Mouse (Mus musculus): ENCODE results near the gene Olfr787. TPM values are rescaled to one million over a fixed set of nuclear protein-coding genes. Genes with fewer than 3 reads are reported as not detected.

Gene Olfr787
- not detected in 2 replicates for polyA plus RNA-seq (2014; fragmentation: Nextera tagmentation; extraction: Ambion mirVana)

GRCm38 (mm10) chr10:129461562-129461961 lies at the start of gene Olfr787:
Gene Olfr787, plus strand, starts transcription at chr10:129461862.
- no peak for DNase-seq
- H3K36me3 ChIP-seq (ENCODE audit: insufficient read depth): no peaks in the 10 kb centered on the region
- no peak within 1 kb of the TSS for H3K4me3 ChIP-seq (ENCODE audit: low read depth, low read length)
- TF ChIP-seq CTCF (IDR thresholded peaks at IDR 0.05; ENCODE audit: low read depth): no peak
- H3K4me2 ChIP-seq: no peak within 1 kb of the TSS
- no peaks in the 10 kb centered on the region for H3K4me1 ChIP-seq (ENCODE audit: insufficient read depth)
- H3K9me3 ChIP-seq (ENCODE audit: low read depth, low read length): no peaks in the 10 kb centered on the region
- H3K9ac ChIP-seq: no peak within 1 kb of the TSS
- no peak for ATAC-seq (ENCODE audit: insufficient read depth)
- no peaks in the 10 kb centered on the region for H3K27me3 ChIP-seq (ENCODE audit: insufficient read depth, low read length)
- 79% methylated on average over 3 of the region's 3 CpGs for WGBS
- no peak within 1 kb of the TSS for H3K27ac ChIP-seq (ENCODE audit: low read depth)

- H3K4me3 ChIP-seq (ENCODE audit: low read depth, low read length): no peak within 1 kb of the TSS
- H3K36me3 ChIP-seq (ENCODE audit: insufficient read depth): no peaks in the 10 kb centered on the region
- H3K4me2 ChIP-seq: no peak within 1 kb of the TSS
- no peak within 1 kb of the TSS for H3K27ac ChIP-seq (ENCODE audit: low read depth)
- H3K9ac ChIP-seq: no peak within 1 kb of the TSS
- no peaks in the 10 kb centered on the region for H3K27me3 ChIP-seq (ENCODE audit: insufficient read depth, low read length)
- no peak for TF ChIP-seq CTCF (IDR thresholded peaks at IDR 0.05; ENCODE audit: low read depth)
- ATAC-seq (ENCODE audit: insufficient read depth) (no peak), DNase-seq (no peak)
- H3K9me3 ChIP-seq (ENCODE audit: low read depth, low read length): no peaks in the 10 kb centered on the region
- H3K4me1 ChIP-seq (ENCODE audit: insufficient read depth): no peaks in the 10 kb centered on the region
These were observed 34.7 kb upstream of the Olfr787 start, which contains the start of gene Olfr786 for GRCm38 (mm10) chr10:129427006-129427405. Gene Olfr786, plus strand, starts transcription at chr10:129427306.

- no peak for TF ChIP-seq CTCF (IDR thresholded peaks at IDR 0.05; ENCODE audit: low read depth)
- DNase-seq (no peak), ATAC-seq (ENCODE audit: insufficient read depth) (no peak)
- H3K27me3 ChIP-seq (ENCODE audit: insufficient read depth, low read length): no peaks in the 10 kb centered on the region
- H3K9me3 ChIP-seq (ENCODE audit: low read depth, low read length): no peaks in the 10 kb centered on the region
- H3K27ac ChIP-seq (ENCODE audit: low read depth): no peak within 1 kb of the TSS
- no peak within 1 kb of the TSS for H3K9ac ChIP-seq
- H3K36me3 ChIP-seq (ENCODE audit: insufficient read depth): no peaks in the 10 kb centered on the region
- H3K4me3 ChIP-seq (ENCODE audit: low read depth, low read length): no peak within 1 kb of the TSS
- no peaks in the 10 kb centered on the region for H3K4me1 ChIP-seq (ENCODE audit: insufficient read depth)
- no peak within 1 kb of the TSS for H3K4me2 ChIP-seq
These were observed 9.0 kb downstream of the Olfr787 start, which contains the start of gene Olfr788 for GRCm38 (mm10) chr10:129470698-129471097. Gene Olfr788, plus strand, starts transcription at chr10:129470998.

GRCm38 (mm10) chr10:129473256-129473655 lies 11.6 kb downstream of the Olfr787 start:
- H3K27ac ChIP-seq (ENCODE audit: low read depth): no peak overlapping the region
- 56% methylated on average over 2 of the region's 2 CpGs for WGBS
- H3K27me3 ChIP-seq (ENCODE audit: insufficient read depth, low read length): no peaks in the 10 kb centered on the region
- H3K4me3 ChIP-seq (ENCODE audit: low read depth, low read length): no peak overlapping the region
- H3K9ac ChIP-seq: no peak overlapping the region
- DNase-seq (no peak), ATAC-seq (ENCODE audit: insufficient read depth) (no peak)
- no peaks in the 10 kb centered on the region for H3K4me1 ChIP-seq (ENCODE audit: insufficient read depth)
- no peaks in the 10 kb centered on the region for H3K9me3 ChIP-seq (ENCODE audit: low read depth, low read length)
- H3K36me3 ChIP-seq (ENCODE audit: insufficient read depth): no peaks in the 10 kb centered on the region
- no peak overlapping the region for H3K4me2 ChIP-seq
- TF ChIP-seq CTCF (IDR thresholded peaks at IDR 0.05; ENCODE audit: low read depth): no peak

GRCm38 (mm10) chr10:129473723-129474122 lies 12.1 kb downstream of the Olfr787 start:
- ATAC-seq (ENCODE audit: insufficient read depth) (no peak), DNase-seq (no peak)
- no peak for TF ChIP-seq CTCF (IDR thresholded peaks at IDR 0.05; ENCODE audit: low read depth)
- Histone ChIP-seq H3K4me2 (no peak overlapping the region), H3K4me3 (ENCODE audit: low read depth, low read length) (no peak overlapping the region), H3K27ac (ENCODE audit: low read depth) (no peak overlapping the region), H3K36me3 (ENCODE audit: insufficient read depth) (no peaks in the 10 kb centered on the region), H3K27me3 (ENCODE audit: insufficient read depth, low read length) (no peaks in the 10 kb centered on the region), H3K4me1 (ENCODE audit: insufficient read depth) (no peaks in the 10 kb centered on the region), H3K9me3 (ENCODE audit: low read depth, low read length) (no peaks in the 10 kb centered on the region), H3K9ac (no peak overlapping the region)

GRCm38 (mm10) chr10:129484452-129484851 lies 22.8 kb downstream of the Olfr787 start, which contains the start of gene Olfr789:
Gene Olfr789, plus strand, starts transcription at chr10:129484752.
- Histone ChIP-seq H3K4me3 (ENCODE audit: low read depth, low read length) (no peak within 1 kb of the TSS), H3K4me1 (ENCODE audit: insufficient read depth) (no peaks in the 10 kb centered on the region), H3K9me3 (ENCODE audit: low read depth, low read length) (no peaks in the 10 kb centered on the region), H3K27ac (ENCODE audit: low read depth) (no peak within 1 kb of the TSS), H3K4me2 (no peak within 1 kb of the TSS), H3K36me3 (ENCODE audit: insufficient read depth) (no peaks in the 10 kb centered on the region), H3K27me3 (ENCODE audit: insufficient read depth, low read length) (no peaks in the 10 kb centered on the region), H3K9ac (no peak within 1 kb of the TSS)
- no peak for TF ChIP-seq CTCF (IDR thresholded peaks at IDR 0.05; ENCODE audit: low read depth)
- no peak for ATAC-seq (ENCODE audit: insufficient read depth)
- DNase-seq: no peak
- WGBS: 30% methylated on average over 2 of the region's 2 CpGs

- no peak overlapping the region for H3K4me3 ChIP-seq (ENCODE audit: low read depth, low read length)
- WGBS: 71% methylated on average over 2 of the region's 2 CpGs
- DNase-seq (no peak), ATAC-seq (ENCODE audit: insufficient read depth) (no peak)
- H3K36me3 ChIP-seq (ENCODE audit: insufficient read depth): no peaks in the 10 kb centered on the region
- no peak for TF ChIP-seq CTCF (IDR thresholded peaks at IDR 0.05; ENCODE audit: low read depth)
- no peak overlapping the region for H3K4me2 ChIP-seq
- no peak overlapping the region for H3K9ac ChIP-seq
- no peaks in the 10 kb centered on the region for H3K27me3 ChIP-seq (ENCODE audit: insufficient read depth, low read length)
- H3K27ac ChIP-seq (ENCODE audit: low read depth): no peak overlapping the region
- H3K4me1 ChIP-seq (ENCODE audit: insufficient read depth): no peaks in the 10 kb centered on the region
- no peaks in the 10 kb centered on the region for H3K9me3 ChIP-seq (ENCODE audit: low read depth, low read length)
These were observed 28.4 kb downstream of the Olfr787 start for GRCm38 (mm10) chr10:129490101-129490500.

- H3K4me1 ChIP-seq (ENCODE audit: insufficient read depth): no peaks in the 10 kb centered on the region
- no peak within 1 kb of the TSS for H3K27ac ChIP-seq (ENCODE audit: low read depth)
- no peak within 1 kb of the TSS for H3K4me2 ChIP-seq
- H3K4me3 ChIP-seq (ENCODE audit: low read depth, low read length): no peak within 1 kb of the TSS
- H3K36me3 ChIP-seq (ENCODE audit: insufficient read depth): no peaks in the 10 kb centered on the region
- H3K9me3 ChIP-seq (ENCODE audit: low read depth, low read length): no peaks in the 10 kb centered on the region
- TF ChIP-seq CTCF (IDR thresholded peaks at IDR 0.05; ENCODE audit: low read depth): no peak
- H3K9ac ChIP-seq: no peak within 1 kb of the TSS
- ATAC-seq (ENCODE audit: insufficient read depth) (no peak), DNase-seq (no peak)
- no peaks in the 10 kb centered on the region for H3K27me3 ChIP-seq (ENCODE audit: insufficient read depth, low read length)
These were observed 36.5 kb downstream of the Olfr787 start, which contains the start of gene Olfr790 for GRCm38 (mm10) chr10:129498192-129498591. Gene Olfr790, plus strand, starts transcription at chr10:129498492.

Other genes with a start within 250 kb of the Olfr787 start
- not detected in 2 replicates for gene Olfr774, start 225.7 kb upstream of the Olfr787 start, polyA plus RNA-seq (2014; fragmentation: Nextera tagmentation; extraction: Ambion mirVana)
- gene Olfr775, start 213.4 kb upstream of the Olfr787 start, polyA plus RNA-seq (2014; fragmentation: Nextera tagmentation; extraction: Ambion mirVana): not detected in 2 replicates
- not detected in 2 replicates for gene Olfr776, start 202.7 kb upstream of the Olfr787 start, polyA plus RNA-seq (2014; fragmentation: Nextera tagmentation; extraction: Ambion mirVana)
- gene Olfr777, start 190.4 kb upstream of the Olfr787 start, polyA plus RNA-seq (2014; fragmentation: Nextera tagmentation; extraction: Ambion mirVana): not detected in 2 replicates
- not detected in 2 replicates for gene Olfr780, start 143.7 kb upstream of the Olfr787 start, polyA plus RNA-seq (2014; fragmentation: Nextera tagmentation; extraction: Ambion mirVana)
- not detected in 2 replicates for gene Olfr781, start 133.0 kb upstream of the Olfr787 start, polyA plus RNA-seq (2014; fragmentation: Nextera tagmentation; extraction: Ambion mirVana)
- not detected in 2 replicates for gene Olfr782, start 113.0 kb upstream of the Olfr787 start, polyA plus RNA-seq (2014; fragmentation: Nextera tagmentation; extraction: Ambion mirVana)
- gene Olfr784, start 77.8 kb upstream of the Olfr787 start, polyA plus RNA-seq (2014; fragmentation: Nextera tagmentation; extraction: Ambion mirVana): 0.05 and 0.08 TPM in 2 replicates
- not detected in 2 replicates for gene Olfr785, start 56.4 kb upstream of the Olfr787 start, polyA plus RNA-seq (2014; fragmentation: Nextera tagmentation; extraction: Ambion mirVana)
- gene Olfr786, start 34.6 kb upstream of the Olfr787 start, polyA plus RNA-seq (2014; fragmentation: Nextera tagmentation; extraction: Ambion mirVana): not detected in 2 replicates
- gene Olfr788, start 9.1 kb downstream of the Olfr787 start, polyA plus RNA-seq (2014; fragmentation: Nextera tagmentation; extraction: Ambion mirVana): not detected in 2 replicates
- not detected in 2 replicates for gene Olfr789, start 22.9 kb downstream of the Olfr787 start, polyA plus RNA-seq (2014; fragmentation: Nextera tagmentation; extraction: Ambion mirVana)
- not detected in 2 replicates for gene Olfr790, start 36.6 kb downstream of the Olfr787 start, polyA plus RNA-seq (2014; fragmentation: Nextera tagmentation; extraction: Ambion mirVana)
- gene Olfr791, start 59.9 kb downstream of the Olfr787 start, polyA plus RNA-seq (2014; fragmentation: Nextera tagmentation; extraction: Ambion mirVana): not detected in 2 replicates
- gene Olfr792, start 77.3 kb downstream of the Olfr787 start, polyA plus RNA-seq (2014; fragmentation: Nextera tagmentation; extraction: Ambion mirVana): not detected in 2 replicates
- gene Olfr794, start 105.8 kb downstream of the Olfr787 start, polyA plus RNA-seq (2014; fragmentation: Nextera tagmentation; extraction: Ambion mirVana): not detected in 2 replicates
- gene Olfr796, start 150.7 kb downstream of the Olfr787 start, polyA plus RNA-seq (2014; fragmentation: Nextera tagmentation; extraction: Ambion mirVana): not detected in 2 replicates
- not detected in 2 replicates for gene Olfr798, start 166.1 kb downstream of the Olfr787 start, polyA plus RNA-seq (2014; fragmentation: Nextera tagmentation; extraction: Ambion mirVana)
- not detected in 2 replicates for gene Olfr799, start 175.6 kb downstream of the Olfr787 start, polyA plus RNA-seq (2014; fragmentation: Nextera tagmentation; extraction: Ambion mirVana)
- not detected in 2 replicates for gene Olfr800, start 195.8 kb downstream of the Olfr787 start, polyA plus RNA-seq (2014; fragmentation: Nextera tagmentation; extraction: Ambion mirVana)
- not detected in 2 replicates for gene Olfr801, start 212.0 kb downstream of the Olfr787 start, polyA plus RNA-seq (2014; fragmentation: Nextera tagmentation; extraction: Ambion mirVana)
- not detected in 2 replicates for gene Olfr802, start 226.3 kb downstream of the Olfr787 start, polyA plus RNA-seq (2014; fragmentation: Nextera tagmentation; extraction: Ambion mirVana)
- not detected in 2 replicates for gene Olfr803, start 232.4 kb downstream of the Olfr787 start, polyA plus RNA-seq (2014; fragmentation: Nextera tagmentation; extraction: Ambion mirVana)
- not detected in 2 replicates for gene Olfr804, start 241.3 kb downstream of the Olfr787 start, polyA plus RNA-seq (2014; fragmentation: Nextera tagmentation; extraction: Ambion mirVana)

Data from lung, embryonic 14.5 days (tissue).